Mouse (Mus musculus) neural tube, embryonic 11.5 days (tissue): Measurements from ENCODE around the gene Efcab7. TPM values are rescaled to one million over a fixed set of nuclear protein-coding genes. Genes with fewer than 3 reads are reported as not detected.
A peak's percentile ranks its signal among the peaks of the same experiment; 100 is the strongest.

Source experiments
- ATAC-seq: fragments of 200-750 bp; cut with Nextera tagmentation; 2 replicates; pipeline ENCODE4 v1.8.0; 2017; ENCODE audit warnings: moderate number of reproducible peaks, mild to moderate bottlenecking, moderate TSS enrichment, moderate library complexity; ENCODE audit not compliant: insufficient read depth, low FRiP score, low TSS enrichment
- DNase-seq: peaks from one replicate; pipeline ENCODE4 v3.0.0-alpha.2; 2015; ENCODE audit warnings: low spot score
- H3K27ac ChIP-seq: fragments of 300-500 bp; sonication (generic); 2 replicates; pipeline ENCODE4 v1.5.1; 2014; ENCODE audit warnings: low read depth, mild to moderate bottlenecking, low read length
- H3K27me3 ChIP-seq: fragments of 300-500 bp; sonication (generic); 2 replicates; pipeline ENCODE4 v1.6.1; 2014; ENCODE audit warnings: mild to moderate bottlenecking, low read length, mixed read lengths; ENCODE audit not compliant: control insufficient read depth, insufficient read depth
- H3K36me3 ChIP-seq: fragments of 300-500 bp; sonication (generic); 2 replicates; pipeline ENCODE4 v1.6.1; 2014; ENCODE audit warnings: mild to moderate bottlenecking, low read length, moderate library complexity, mixed read lengths; ENCODE audit not compliant: control insufficient read depth, insufficient read depth
- H3K4me1 ChIP-seq: fragments of 300-500 bp; sonication (generic); 2 replicates; pipeline ENCODE4 v1.6.1; 2014; ENCODE audit warnings: low read length, mixed read lengths; ENCODE audit not compliant: control insufficient read depth, insufficient read depth
- H3K4me2 ChIP-seq: fragments of 300-500 bp; sonication (generic); 2 replicates; pipeline ENCODE4 v1.6.1; 2014; ENCODE audit warnings: low read depth, mild to moderate bottlenecking, moderate library complexity
- H3K4me3 ChIP-seq: fragments of 300-500 bp; sonication (generic); 2 replicates; pipeline ENCODE4 v1.5.1; 2014; ENCODE audit warnings: low read depth, low read length
- H3K9ac ChIP-seq: fragments of 300-500 bp; sonication (generic); 2 replicates; pipeline ENCODE4 v1.6.1; 2014; ENCODE audit warnings: mild to moderate bottlenecking, low read length
- H3K9me3 ChIP-seq: fragments of 300-500 bp; sonication (generic); 2 replicates; pipeline ENCODE4 v1.6.1; 2016; ENCODE audit warnings: low read length; ENCODE audit not compliant: control insufficient read depth
- WGBS: fragments of 180-500 bp; shearing (Covaris S2); extraction: QIAGEN DNeasy Blood & Tissue Kit; methylation state at CpG from one replicate; pipeline ENCODE4 v1.1.7; 2014; 5-methylcytosine and 5-hydroxymethylcytosine counted together
- polyA plus RNA-seq: library from polyadenylated mRNA; unstranded; fragments of >200 nt; fragmentation: Nextera tagmentation; extraction: Ambion mirVana; gene quantifications from 2 replicates; pipeline ENCODE4 v1.2.1, GENCODE M21; 2014

The Efcab7 gene
- polyA plus RNA-seq, 1 experiment from 2014 or later, result 23.5 TPM

DNA sequence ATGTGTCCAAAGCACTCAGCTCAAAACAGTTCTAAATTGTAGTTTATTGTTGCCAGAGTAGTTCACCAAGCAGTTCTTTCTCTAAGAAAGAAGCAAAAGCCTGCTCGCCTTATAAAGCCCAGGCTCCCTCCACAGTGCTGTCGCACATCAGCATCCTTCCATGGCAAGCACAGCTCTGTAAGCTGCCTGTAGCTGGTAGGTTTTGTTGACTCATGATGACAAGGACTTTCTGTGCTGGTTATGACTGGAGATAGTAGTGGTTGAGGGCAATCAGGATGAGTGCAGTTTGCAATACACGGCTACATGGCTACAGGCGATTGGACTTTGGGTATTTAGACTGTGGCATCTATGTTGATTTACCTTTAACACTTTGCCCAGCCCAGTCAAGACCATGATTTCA is 97.4 kb downstream of the Efcab7 start:
- no peaks in the 10 kb centered on the region for H3K9me3 ChIP-seq
- H3K36me3 ChIP-seq, result no peaks in the 10 kb centered on the region
- no peak overlapping the region for H3K4me3 ChIP-seq
- no peaks in the 10 kb centered on the region; the same call in 1 of the 2 replicates for H3K4me1 ChIP-seq
- H3K9ac ChIP-seq, result no peak overlapping the region
- 90% methylated on average over 4 of the region's 4 CpGs for WGBS
- no peak overlapping the region for H3K27ac ChIP-seq
- no peak for DNase-seq
- H3K4me2 ChIP-seq, result no peak overlapping the region
- no peak for ATAC-seq
- H3K27me3 ChIP-seq, result no peaks in the 10 kb centered on the region

DNA sequence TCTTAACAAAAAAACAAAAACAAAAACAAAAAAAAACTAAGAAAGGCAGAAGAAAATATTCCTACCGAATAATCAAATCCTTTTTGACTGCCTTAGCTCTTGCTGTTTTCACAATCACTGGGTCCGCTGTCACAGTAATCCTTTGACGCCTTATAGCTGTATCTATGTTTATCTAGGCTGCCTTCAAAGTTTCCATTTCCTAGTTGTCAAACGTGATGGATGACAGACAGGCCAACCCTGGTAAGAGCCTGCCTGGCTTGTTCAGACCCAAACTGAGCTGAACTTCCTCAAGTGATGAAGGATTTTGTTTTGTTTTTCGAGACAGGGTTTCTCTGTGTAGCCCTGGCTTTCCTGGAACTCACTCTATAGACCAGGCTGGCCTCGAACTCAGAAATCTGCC is 99.5 kb downstream of the Efcab7 start:
- Histone ChIP-seq H3K9me3 (no peaks in the 10 kb centered on the region), H3K4me2 (no peak overlapping the region), H3K4me3 (no peak overlapping the region), H3K27ac (no peak overlapping the region), H3K4me1 (peaks cover 3% of the 10 kb centered on the region; the same call in 1 of the 2 replicates), H3K36me3 (no peaks in the 10 kb centered on the region), H3K9ac (no peak overlapping the region), H3K27me3 (no peaks in the 10 kb centered on the region)
- DNase-seq (no peak), ATAC-seq (no peak)
- 85% methylated on average over 6 of the region's 6 CpGs for WGBS

DNA sequence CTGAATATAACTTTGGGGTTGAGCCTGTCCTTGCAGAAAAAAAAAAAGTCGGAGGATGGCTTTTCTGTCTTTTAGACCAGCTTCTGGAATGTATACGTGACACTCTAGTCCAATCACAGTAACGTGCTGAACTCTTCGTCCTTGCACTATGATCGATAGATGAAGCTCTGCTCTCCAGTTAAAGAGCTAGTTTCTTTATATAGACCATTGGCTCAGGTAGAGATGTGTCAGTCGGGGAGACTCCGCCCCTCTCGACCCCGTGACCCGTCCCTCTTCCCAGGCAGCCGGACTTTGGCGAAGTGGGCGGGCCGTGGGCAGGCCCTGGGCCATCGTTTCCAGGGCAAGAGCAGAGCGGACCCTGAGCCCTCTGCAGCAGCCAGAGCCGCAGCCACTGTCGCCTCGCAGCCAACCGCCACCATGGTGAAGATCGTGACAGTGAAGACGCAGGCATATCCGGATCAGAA is 100.2 kb downstream of the Efcab7 start, which contains the start of gene Pgm1:
TSS of gene Pgm1 (plus strand) at position 266 of the 464 bp plus-strand sequence.
- H3K27ac ChIP-seq, result peak within 1 kb of the TSS; percentile 68
- H3K9me3 ChIP-seq, result no peaks in the 10 kb centered on the region
- no peaks in the 10 kb centered on the region for H3K27me3 ChIP-seq
- peak within 1 kb of the TSS; percentile 59 for H3K4me3 ChIP-seq
- H3K36me3 ChIP-seq, result no peaks in the 10 kb centered on the region
- DNase-seq (peak; percentile 78), ATAC-seq (peak; percentile 80)
- peak within 1 kb of the TSS; percentile 76 for H3K4me2 ChIP-seq
- WGBS, result 4% methylated on average over 23 of the region's 23 CpGs
- H3K9ac ChIP-seq, result peak within 1 kb of the TSS; percentile 55
- H3K4me1 ChIP-seq, result peaks cover 3% of the 10 kb centered on the region; the same call in 1 of the 2 replicates

DNA sequence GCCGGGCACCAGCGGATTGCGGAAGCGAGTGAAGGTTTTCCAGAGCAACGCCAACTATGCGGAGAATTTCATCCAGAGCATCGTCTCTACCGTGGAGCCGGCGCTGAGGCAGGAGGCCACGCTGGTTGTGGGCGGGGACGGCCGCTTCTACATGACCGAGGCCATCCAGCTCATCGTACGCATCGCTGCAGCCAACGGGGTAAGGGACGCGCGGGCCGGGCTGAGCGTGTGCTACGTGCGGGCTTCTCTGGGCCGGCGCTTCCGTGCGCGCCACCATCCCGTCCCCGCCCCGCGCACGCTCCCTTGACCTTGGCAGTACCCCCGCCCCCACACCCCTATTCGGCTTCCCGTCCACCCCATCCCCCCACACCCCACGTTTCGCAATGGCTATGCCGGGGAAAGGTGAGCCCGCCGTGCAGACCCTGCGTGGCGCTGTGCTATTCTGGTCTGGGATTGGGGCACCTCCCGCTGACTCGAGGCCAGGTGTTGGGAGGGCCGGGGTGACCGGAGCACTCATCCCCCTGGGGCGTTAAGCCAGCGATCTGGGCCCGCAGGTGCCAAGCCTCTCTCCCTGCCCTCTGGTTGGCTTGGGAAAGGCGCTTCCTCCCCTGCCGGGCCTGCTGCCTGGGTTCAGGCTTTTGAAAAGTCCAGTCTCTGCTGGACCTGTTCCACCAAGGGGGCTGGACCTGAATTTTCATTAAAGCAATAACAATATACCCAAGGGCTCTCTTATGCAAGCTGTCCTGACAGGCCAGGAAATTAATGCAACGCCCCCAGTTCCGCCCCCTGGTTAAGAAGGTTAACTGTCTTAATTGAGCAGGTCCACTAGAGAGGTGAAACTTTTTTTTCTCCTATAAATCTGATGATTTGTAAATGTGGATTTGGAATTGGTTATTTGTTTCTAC is 100.9 kb downstream of the Efcab7 start, which contains the start of gene Itgb3bp:
TSS of gene Itgb3bp (minus strand) at position 201 of the 905 bp plus-strand sequence.
- Histone ChIP-seq H3K4me3 (peak within 1 kb of the TSS; percentile 59), H3K36me3 (no peaks in the 10 kb centered on the region), H3K4me2 (peak within 1 kb of the TSS; percentile 76), H3K27ac (peak within 1 kb of the TSS; percentile 68), H3K9me3 (no peaks in the 10 kb centered on the region), H3K9ac (peak within 1 kb of the TSS; percentile 55), H3K27me3 (no peaks in the 10 kb centered on the region), H3K4me1 (peaks cover 3% of the 10 kb centered on the region; the same call in 1 of the 2 replicates)
- WGBS, result 1% methylated on average over 56 of the region's 57 CpGs
- DNase-seq, result peak; percentile 82
- ATAC-seq, result peak; percentile 90

DNA sequence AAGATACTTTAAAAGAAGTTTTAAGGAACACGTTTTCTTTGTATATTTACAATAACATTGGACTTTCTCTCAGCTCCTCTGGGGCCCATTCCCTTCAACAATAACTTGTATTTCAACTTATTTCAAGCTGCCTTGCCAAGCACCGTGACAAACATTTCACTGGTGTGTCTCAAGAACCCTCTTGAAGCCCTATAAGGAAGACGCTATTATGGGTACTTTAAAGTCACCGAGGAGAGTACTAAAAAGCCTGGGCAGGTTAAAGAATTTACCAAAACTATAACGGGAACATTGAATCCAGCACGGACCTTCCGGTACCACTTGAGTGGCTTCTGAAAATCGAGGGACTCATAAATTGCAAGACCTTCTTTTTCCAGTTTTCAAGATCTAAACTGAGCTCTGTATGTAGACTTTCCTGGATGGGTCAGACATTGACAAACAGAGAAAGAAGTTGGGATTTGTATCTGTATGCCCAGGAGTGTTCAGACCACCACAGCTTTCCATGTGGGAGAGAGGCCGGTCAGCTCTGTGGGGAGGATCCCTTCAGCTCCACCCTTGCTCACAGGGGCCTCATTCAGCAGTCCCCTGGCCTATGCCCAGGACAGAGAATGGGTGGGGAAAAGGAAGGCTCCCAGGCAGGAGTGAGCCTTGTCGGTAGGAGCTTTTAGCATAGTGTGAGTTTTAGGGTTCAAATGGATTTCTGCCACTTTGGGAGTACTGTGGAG is 101.7 kb downstream of the Efcab7 start:
- Histone ChIP-seq H3K9ac (no peak overlapping the region), H3K4me2 (0 out of 2 replicates have a peak overlapping the region, but pooled peaks have one; percentile 8)
- 49% methylated on average over 10 of the region's 10 CpGs for WGBS

DNA sequence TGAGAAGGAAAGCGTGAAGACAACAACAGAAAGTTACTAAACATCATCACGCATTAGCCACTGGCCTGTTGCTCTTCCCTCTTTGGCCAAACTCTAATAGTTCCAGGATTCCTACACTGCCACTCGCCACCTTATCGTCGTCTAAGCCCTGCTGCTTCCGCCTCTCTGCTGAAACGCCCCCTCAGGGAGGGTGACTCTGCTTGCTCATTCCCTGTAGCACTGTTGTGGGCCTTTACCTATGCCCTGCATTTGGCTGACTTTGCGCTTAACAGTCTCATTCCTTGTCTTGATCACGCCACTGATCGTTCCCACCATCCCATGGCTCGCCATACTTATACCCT is 102.2 kb downstream of the Efcab7 start:
- no peaks in the 10 kb centered on the region for H3K27me3 ChIP-seq
- ATAC-seq (no peak), DNase-seq (no peak)
- no peaks in the 10 kb centered on the region for H3K36me3 ChIP-seq
- no peaks in the 10 kb centered on the region for H3K9me3 ChIP-seq
- no peak overlapping the region for H3K4me2 ChIP-seq
- 71% methylated on average over 11 of the region's 11 CpGs for WGBS
- H3K4me3 ChIP-seq, result no peak overlapping the region
- no peak overlapping the region for H3K9ac ChIP-seq
- H3K27ac ChIP-seq, result no peak overlapping the region
- peaks cover 3% of the 10 kb centered on the region; the same call in 1 of the 2 replicates for H3K4me1 ChIP-seq

More for the DNA sequence above, 101.7 kb downstream of the Efcab7 start:
- ATAC-seq, result no peak
- H3K4me1 ChIP-seq, result peaks cover 3% of the 10 kb centered on the region; the same call in 1 of the 2 replicates
- no peaks in the 10 kb centered on the region for H3K27me3 ChIP-seq
- no peaks in the 10 kb centered on the region for H3K36me3 ChIP-seq
- no peak overlapping the region for H3K27ac ChIP-seq
- H3K4me3 ChIP-seq, result no peak overlapping the region; the same call in 1 of the 2 replicates
- DNase-seq, result no peak
- H3K9me3 ChIP-seq, result no peaks in the 10 kb centered on the region

DNA sequence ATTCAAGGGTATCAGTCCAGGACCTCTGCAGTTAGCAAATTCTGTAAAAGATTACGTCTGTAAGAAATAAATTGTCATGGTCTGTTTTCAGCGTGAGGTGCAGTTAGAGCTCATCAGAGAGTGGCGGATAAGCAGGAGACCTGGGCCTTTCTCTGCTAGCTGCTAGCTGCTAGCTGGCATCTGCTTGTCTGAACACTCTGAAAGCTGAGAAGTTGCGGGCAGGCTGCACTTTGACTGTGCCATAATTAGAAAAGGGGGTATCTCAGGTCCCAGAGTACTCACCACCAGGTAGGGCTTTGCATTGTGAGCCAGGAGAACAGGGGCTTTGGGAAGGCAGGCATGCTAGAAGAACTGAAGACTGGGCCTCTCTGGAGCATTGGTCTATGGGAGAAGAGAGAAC is 102.8 kb downstream of the Efcab7 start:
- 93% methylated on average over 4 of the region's 4 CpGs for WGBS
- no peak for ATAC-seq
- no peaks in the 10 kb centered on the region for H3K27me3 ChIP-seq
- no peaks in the 10 kb centered on the region for H3K36me3 ChIP-seq
- H3K9ac ChIP-seq, result no peak overlapping the region
- H3K4me1 ChIP-seq, result peaks cover 3% of the 10 kb centered on the region; the same call in 1 of the 2 replicates
- no peak overlapping the region for H3K27ac ChIP-seq
- H3K4me3 ChIP-seq, result no peak overlapping the region
- no peak overlapping the region for H3K4me2 ChIP-seq
- no peaks in the 10 kb centered on the region for H3K9me3 ChIP-seq
- no peak for DNase-seq

DNA sequence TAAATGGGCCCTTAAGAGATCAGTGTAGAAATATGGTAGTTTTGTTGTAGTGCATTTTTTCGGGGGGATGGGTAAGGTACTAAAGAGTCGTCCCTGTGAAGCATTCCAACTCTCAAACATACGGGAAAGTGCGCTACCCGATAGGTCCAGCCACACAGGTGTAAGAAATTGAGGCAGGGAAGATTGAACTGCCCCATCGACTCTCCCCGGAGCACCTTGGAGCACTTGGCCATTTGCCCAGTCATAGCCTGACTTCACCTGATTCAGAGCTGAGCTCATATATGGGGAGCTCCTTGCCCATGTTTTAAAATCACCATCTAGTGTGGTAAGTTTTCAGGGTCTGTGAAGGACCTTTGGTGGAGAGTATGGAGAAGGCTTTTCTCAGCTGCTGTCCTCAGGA is 105.9 kb downstream of the Efcab7 start:
- DNase-seq (no peak), ATAC-seq (no peak)
- Histone ChIP-seq H3K27me3 (no peaks in the 10 kb centered on the region), H3K9ac (no peak overlapping the region), H3K4me3 (no peak overlapping the region), H3K27ac (no peak overlapping the region), H3K9me3 (no peaks in the 10 kb centered on the region), H3K4me1 (peaks cover 3% of the 10 kb centered on the region; the same call in 1 of the 2 replicates), H3K4me2 (no peak overlapping the region), H3K36me3 (no peaks in the 10 kb centered on the region)
- 94% methylated on average over 7 of the region's 7 CpGs for WGBS
